Mouse (Mus musculus): ENCODE measurements at regions not wholly inside any gene's neighbourhood (a gene's known extent, or its start where the extent isn't known, plus 50 kb on each side); places are given as distances from the start of the nearest gene placed in this dataset.

GRCm38 (mm10) chr6:43021967-43022366, 73.1 kb downstream of the Olfr444 start:
- peak; percentile 11 for DNase-seq

Data from lung, postnatal 36 days (tissue).